Mouse (Mus musculus) heart, embryonic 15.5 days (tissue): ENCODE measurements around the gene Clcn2. TPM values are rescaled to one million over a fixed set of nuclear protein-coding genes. Genes with fewer than 3 reads are reported as not detected.
A peak's percentile ranks its signal among the peaks of the same experiment; 100 is the strongest.

Experiments
- ATAC-seq: fragments of 200-750 bp; cut with Nextera tagmentation; replicated peaks from 2 replicates; pipeline ENCODE4 v1.8.0; 2017; ENCODE audit warnings: low read depth, moderate TSS enrichment; ENCODE audit not compliant: insufficient number of reproducible peaks, insufficient read depth, low FRiP score
- H3K27ac ChIP-seq: fragments of 300-500 bp; sonication (generic); 2 replicates; pipeline ENCODE4 v1.5.1; 2015; ENCODE audit warnings: mild to moderate bottlenecking, inconsistent platforms
- H3K27me3 ChIP-seq: fragments of 300-500 bp; sonication (generic); 2 replicates; pipeline ENCODE4 v1.6.1; 2015; ENCODE audit warnings: inconsistent platforms
- H3K36me3 ChIP-seq: fragments of 300-500 bp; sonication (generic); 2 replicates; pipeline ENCODE4 v1.6.1; 2015; ENCODE audit warnings: mild to moderate bottlenecking, inconsistent platforms
- H3K4me1 ChIP-seq: fragments of 300-500 bp; sonication (generic); replicated peaks from 2 replicates; pipeline ENCODE4 v1.6.1; 2015; ENCODE audit warnings: inconsistent platforms
- H3K4me2 ChIP-seq: fragments of 300-500 bp; sonication (generic); 2 replicates; pipeline ENCODE4 v1.6.1; 2015; ENCODE audit warnings: inconsistent platforms, mild to moderate bottlenecking, moderate library complexity
- H3K4me3 ChIP-seq: fragments of 300-500 bp; sonication (generic); 2 replicates; pipeline ENCODE4 v1.5.1; 2015; ENCODE audit warnings: mild to moderate bottlenecking, inconsistent platforms
- H3K9ac ChIP-seq: fragments of 300-500 bp; sonication (generic); 2 replicates; pipeline ENCODE4 v1.6.1; 2015; ENCODE audit warnings: mild to moderate bottlenecking, inconsistent platforms
- H3K9me3 ChIP-seq: fragments of 300-500 bp; sonication (generic); replicated peaks from 2 replicates; pipeline ENCODE4 v1.6.1; 2016; ENCODE audit warnings: inconsistent platforms
- WGBS: fragments of 180-500 bp; shearing (Covaris S2); methylation state at CpG from one replicate; pipeline ENCODE4 v1.1.7; 2015; ENCODE audit warnings: mixed read lengths; 5-methylcytosine and 5-hydroxymethylcytosine counted together
- polyA plus RNA-seq: library from polyadenylated mRNA; unstranded; fragments of >200 nt; fragmentation: Nextera tagmentation; extraction: Ambion mirVana; gene quantifications from 2 replicates; pipeline ENCODE4 v1.2.1, GENCODE M21; 2015

The Clcn2 gene
- polyA plus RNA-seq, 1 experiment from 2014 or later, result 3.8 TPM

GRCm38 (mm10) chr16:20733731-20734730 is 16.5 kb upstream of the Clcn2 start, which contains the start of gene Thpo:
Thpo (minus strand) TSS chr16:20734511.
- H3K36me3 ChIP-seq, result no peaks in the 10 kb centered on the region
- peaks cover 25% of the 10 kb centered on the region for H3K4me1 ChIP-seq
- H3K9me3 ChIP-seq, result no peaks in the 10 kb centered on the region
- H3K27ac ChIP-seq, result no peak within 1 kb of the TSS
- H3K27me3 ChIP-seq, result peaks cover 60% of the 10 kb centered on the region
- no peak for ATAC-seq
- 2% methylated on average over 45 of the region's 45 CpGs for WGBS
- peak within 1 kb of the TSS; percentile 99 for H3K4me2 ChIP-seq
- H3K4me3 ChIP-seq, result peak within 1 kb of the TSS; percentile 69
- H3K9ac ChIP-seq, result peak within 1 kb of the TSS; percentile 70

- Histone ChIP-seq H3K27ac (no peak within 1 kb of the TSS), H3K36me3 (no peaks in the 10 kb centered on the region), H3K4me3 (peak within 1 kb of the TSS; percentile 69), H3K4me2 (peak within 1 kb of the TSS; percentile 99), H3K9me3 (no peaks in the 10 kb centered on the region), H3K9ac (peak within 1 kb of the TSS; percentile 70), H3K4me1 (peaks cover 25% of the 10 kb centered on the region), H3K27me3 (peaks cover 60% of the 10 kb centered on the region)
- ATAC-seq, result peak; percentile 68; the same call in 1 of the 2 replicates
- under 1% methylated on average over 53 of the region's 70 CpGs for WGBS
Observed at GRCm38 (mm10) chr16:20732925-20733730, 15.6 kb upstream of the Clcn2 start, which contains the start of gene Chrd. Chrd (plus strand) TSS chr16:20733127.

GRCm38 (mm10) chr16:20732251-20732924 is 14.8 kb upstream of the Clcn2 start:
- 2% methylated on average over 25 of the region's 30 CpGs for WGBS
- ATAC-seq, result 0 out of 2 replicates have a peak, but pooled peaks have one; percentile 25

GRCm38 (mm10) chr16:20731688-20732087 is 14.1 kb upstream of the Clcn2 start:
- 62% methylated on average over 5 of the region's 5 CpGs for WGBS
- H3K27ac ChIP-seq, result no peak overlapping the region
- no peak overlapping the region for H3K4me3 ChIP-seq
- H3K27me3 ChIP-seq, result peaks cover 62% of the 10 kb centered on the region
- H3K4me1 ChIP-seq, result peaks cover 25% of the 10 kb centered on the region
- H3K9me3 ChIP-seq, result no peaks in the 10 kb centered on the region
- H3K4me2 ChIP-seq, result peak overlapping the region; percentile 99; the same call in 1 of the 2 replicates
- H3K9ac ChIP-seq, result no peak overlapping the region
- ATAC-seq, result no peak
- H3K36me3 ChIP-seq, result no peaks in the 10 kb centered on the region

More at GRCm38 (mm10) chr16:20732251-20732924, 14.8 kb upstream of the Clcn2 start:
- Histone ChIP-seq H3K9me3 (no peaks in the 10 kb centered on the region), H3K27me3 (peaks cover 60% of the 10 kb centered on the region), H3K36me3 (no peaks in the 10 kb centered on the region), H3K9ac (peak overlapping the region; percentile 70), H3K4me1 (peaks cover 25% of the 10 kb centered on the region), H3K4me2 (peak overlapping the region; percentile 99), H3K4me3 (peak overlapping the region; percentile 69), H3K27ac (no peak overlapping the region)

- H3K27ac ChIP-seq, result no peak overlapping the region
- no peak overlapping the region for H3K9ac ChIP-seq
- WGBS, result 32% methylated on average over 5 of the region's 5 CpGs
- H3K36me3 ChIP-seq, result no peaks in the 10 kb centered on the region
- H3K27me3 ChIP-seq, result peaks cover 54% of the 10 kb centered on the region
- peaks cover 25% of the 10 kb centered on the region for H3K4me1 ChIP-seq
- no peak overlapping the region for H3K4me2 ChIP-seq
- H3K4me3 ChIP-seq, result no peak overlapping the region
- no peak for ATAC-seq
- no peaks in the 10 kb centered on the region for H3K9me3 ChIP-seq
Observed at GRCm38 (mm10) chr16:20730293-20730711, 12.8 kb upstream of the Clcn2 start.

- Histone ChIP-seq H3K9ac (no peak overlapping the region), H3K27ac (no peak overlapping the region), H3K4me3 (no peak overlapping the region), H3K9me3 (no peaks in the 10 kb centered on the region), H3K4me2 (no peak overlapping the region), H3K27me3 (peaks cover 24% of the 10 kb centered on the region), H3K36me3 (no peaks in the 10 kb centered on the region; the same call in 1 of the 2 replicates), H3K4me1 (no peaks in the 10 kb centered on the region)
- WGBS, result 54% methylated on average over 1 of the region's 1 CpGs
- no peak for ATAC-seq
Observed at GRCm38 (mm10) chr16:20726384-20726783, 8.8 kb upstream of the Clcn2 start.

- Histone ChIP-seq H3K9me3 (no peaks in the 10 kb centered on the region), H3K9ac (no peak overlapping the region), H3K4me3 (no peak overlapping the region), H3K27me3 (peaks cover 20% of the 10 kb centered on the region), H3K4me2 (no peak overlapping the region), H3K27ac (no peak overlapping the region), H3K36me3 (peaks cover under 1% of the 10 kb centered on the region; the same call in 1 of the 2 replicates), H3K4me1 (no peaks in the 10 kb centered on the region)
- no peak for ATAC-seq
- 68% methylated on average over 4 of the region's 4 CpGs for WGBS
Observed at GRCm38 (mm10) chr16:20725750-20726149, 8.2 kb upstream of the Clcn2 start.

GRCm38 (mm10) chr16:20725321-20725720 is 7.8 kb upstream of the Clcn2 start:
- Histone ChIP-seq H3K9me3 (no peaks in the 10 kb centered on the region), H3K27me3 (peaks cover 16% of the 10 kb centered on the region), H3K4me1 (no peaks in the 10 kb centered on the region), H3K36me3 (peaks cover 5% of the 10 kb centered on the region; the same call in 1 of the 2 replicates), H3K27ac (no peak overlapping the region), H3K4me3 (no peak overlapping the region), H3K4me2 (no peak overlapping the region), H3K9ac (no peak overlapping the region)
- ATAC-seq, result no peak
- WGBS, result 70% methylated on average over 7 of the region's 7 CpGs

- peak; percentile 35; the same call in 1 of the 2 replicates for ATAC-seq
- Histone ChIP-seq H3K4me3 (no peak overlapping the region), H3K9me3 (no peaks in the 10 kb centered on the region), H3K36me3 (peaks cover 9% of the 10 kb centered on the region; the same call in 1 of the 2 replicates), H3K9ac (no peak overlapping the region), H3K4me1 (no peaks in the 10 kb centered on the region), H3K4me2 (no peak overlapping the region), H3K27ac (no peak overlapping the region), H3K27me3 (peaks cover 15% of the 10 kb centered on the region)
- 29% methylated on average over 5 of the region's 5 CpGs for WGBS
Observed at GRCm38 (mm10) chr16:20724338-20724748, 6.8 kb upstream of the Clcn2 start.

GRCm38 (mm10) chr16:20723247-20723646 is 5.7 kb upstream of the Clcn2 start:
- Histone ChIP-seq H3K27me3 (peaks cover 15% of the 10 kb centered on the region), H3K4me2 (no peak overlapping the region), H3K27ac (no peak overlapping the region), H3K9me3 (no peaks in the 10 kb centered on the region), H3K4me3 (no peak overlapping the region), H3K36me3 (peaks cover 9% of the 10 kb centered on the region; the same call in 1 of the 2 replicates), H3K9ac (no peak overlapping the region), H3K4me1 (peaks cover 6% of the 10 kb centered on the region)
- 58% methylated on average over 4 of the region's 4 CpGs for WGBS
- ATAC-seq, result no peak
